Mouse (Mus musculus) spleen, adult 2 months (tissue): ENCODE results near the gene Plxdc1. TPM values are rescaled to one million over a fixed set of nuclear protein-coding genes. Genes with fewer than 3 reads are reported as not detected.
"Not testable (repeated sequence)": the region's sequence is repeated elsewhere in the genome, so short reads cannot be mapped to it uniquely, and the experiment has no call there.

Experiments
- DNase-seq, 2 experiments: peaks; one replicate each; pipeline versions ENCODE4 v3.0.0 to v3.0.0-alpha.2; 2012 to 2021; ENCODE audit warnings: low spot score in 2 of 2, low read depth in 1 of 2
- H3K27ac ChIP-seq: fragments of 200-500 bp; 2 replicates; pipeline ENCODE4 v1.5.1; 2012; ENCODE audit warnings: low read length, inconsistent platforms; ENCODE audit not compliant: insufficient read depth
- H3K27me3 ChIP-seq: fragments of 200-500 bp; 2 replicates; pipeline ENCODE4 v1.6.1; 2012; ENCODE audit warnings: mild to moderate bottlenecking, moderate library complexity, low read length, inconsistent platforms; ENCODE audit not compliant: control insufficient read depth, insufficient read depth
- H3K36me3 ChIP-seq: fragments of 200-500 bp; 2 replicates; pipeline ENCODE4 v1.6.1; 2012; ENCODE audit warnings: mild to moderate bottlenecking, low read length, inconsistent platforms; ENCODE audit not compliant: control insufficient read depth, insufficient read depth
- H3K4me1 ChIP-seq: fragments of 200-500 bp; 2 replicates; pipeline ENCODE4 v1.6.1; 2011; ENCODE audit warnings: inconsistent platforms; ENCODE audit not compliant: control insufficient read depth, insufficient read depth, insufficient read length
- H3K4me3 ChIP-seq: fragments of 200-500 bp; 2 replicates; pipeline ENCODE4 v1.5.1; 2011; ENCODE audit warnings: mild to moderate bottlenecking, inconsistent platforms; ENCODE audit not compliant: insufficient read depth, insufficient read length; ENCODE audit errors: extremely low read depth
- CTCF ChIP-seq: fragments of 200-500 bp; IDR thresholded peaks from 2 replicates; pipeline ENCODE4 v1.5.1; 2011; ENCODE audit warnings: mild to moderate bottlenecking, inconsistent platforms; ENCODE audit not compliant: insufficient read depth, insufficient read length, insufficient replicate concordance; ENCODE audit errors: extremely low read depth
- POLR2A ChIP-seq: fragments of 200-500 bp; IDR thresholded peaks from 2 replicates; pipeline ENCODE4 v1.6.1; 2011; ENCODE audit warnings: low read depth, low read length, inconsistent platforms
- WGBS: fragments of 180-500 bp; shearing (Covaris S2); methylation state at CpG from one replicate; pipeline ENCODE4 v1.1.7; 2018; 5-methylcytosine and 5-hydroxymethylcytosine counted together
- polyA plus RNA-seq: library from polyadenylated mRNA; depleted of rRNA; stranded (reverse); fragments of >200 nt; gene quantifications from 2 replicates; pipeline ENCODE4 v1.2.3, GENCODE M21; 2012

Gene Plxdc1
- polyA plus RNA-seq, 1 experiment = 9.7 TPM

GRCm38 (mm10) chr11:97953179-97953938, 32.9 kb downstream of the Plxdc1 start:
- Histone ChIP-seq H3K27me3 (no peaks in the 10 kb centered on the region), H3K4me1 (peaks cover 5% of the 10 kb centered on the region; the same call in 1 of the 2 replicates), H3K36me3 (no peaks in the 10 kb centered on the region), H3K27ac (no peak overlapping the region), H3K4me3 (no peak overlapping the region)
- DNase-seq = no peak
- TF ChIP-seq CTCF = no peak
- no peak for TF ChIP-seq POLR2A
- WGBS = 77% methylated on average over 16 of the region's 16 CpGs

- DNase-seq = no peak
- WGBS = 86% methylated on average over 1 of the region's 1 CpGs
- no peak overlapping the region for H3K4me3 ChIP-seq
- TF ChIP-seq POLR2A (no peak), CTCF (no peak)
- H3K27ac ChIP-seq = no peak overlapping the region
- H3K36me3 ChIP-seq = no peaks in the 10 kb centered on the region
- peaks cover 5% of the 10 kb centered on the region; the same call in 1 of the 2 replicates for H3K4me1 ChIP-seq
- H3K27me3 ChIP-seq = no peaks in the 10 kb centered on the region
These were observed 33.8 kb downstream of the Plxdc1 start for GRCm38 (mm10) chr11:97952367-97953006.

DNA sequence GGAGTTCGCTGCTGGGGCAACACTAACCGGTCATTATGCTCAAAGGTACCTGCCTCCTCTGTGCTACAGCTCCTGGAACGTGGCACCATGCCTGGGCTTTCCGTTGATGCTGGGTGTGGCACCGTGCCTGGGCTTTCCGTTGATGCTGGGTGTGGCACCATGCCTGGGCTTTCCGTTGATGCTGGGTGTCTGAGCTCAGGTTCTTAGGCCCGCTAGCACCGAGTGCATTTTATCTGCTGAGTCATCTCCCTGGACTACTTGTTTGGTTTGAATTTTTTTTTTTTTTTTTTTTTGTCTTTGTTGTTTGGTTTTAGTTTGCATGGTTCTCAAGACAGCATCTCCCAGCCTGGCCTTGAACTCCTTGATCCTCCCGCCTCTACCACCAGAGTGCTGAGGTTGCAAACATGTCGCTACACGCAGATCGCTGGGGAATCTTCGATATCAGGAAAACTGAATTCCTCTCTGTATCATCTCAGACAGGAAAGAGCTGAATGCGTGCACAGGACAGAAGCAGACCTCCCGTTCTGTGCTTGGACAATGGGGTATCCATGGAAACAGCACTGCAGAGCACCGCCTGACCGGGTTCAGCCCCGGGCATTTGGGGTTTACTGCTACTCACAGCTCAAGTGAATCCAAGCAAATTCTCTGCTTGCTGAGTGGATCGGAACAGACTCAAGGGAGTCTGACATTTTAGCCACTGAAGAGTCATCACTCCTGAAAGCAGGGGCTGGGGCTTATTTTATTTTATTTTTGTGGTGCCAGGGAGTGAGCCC, 36.4 kb downstream of the Plxdc1 start:
- TF ChIP-seq POLR2A (no peak), CTCF (no peak)
- no peaks in the 10 kb centered on the region for H3K36me3 ChIP-seq

DNA sequence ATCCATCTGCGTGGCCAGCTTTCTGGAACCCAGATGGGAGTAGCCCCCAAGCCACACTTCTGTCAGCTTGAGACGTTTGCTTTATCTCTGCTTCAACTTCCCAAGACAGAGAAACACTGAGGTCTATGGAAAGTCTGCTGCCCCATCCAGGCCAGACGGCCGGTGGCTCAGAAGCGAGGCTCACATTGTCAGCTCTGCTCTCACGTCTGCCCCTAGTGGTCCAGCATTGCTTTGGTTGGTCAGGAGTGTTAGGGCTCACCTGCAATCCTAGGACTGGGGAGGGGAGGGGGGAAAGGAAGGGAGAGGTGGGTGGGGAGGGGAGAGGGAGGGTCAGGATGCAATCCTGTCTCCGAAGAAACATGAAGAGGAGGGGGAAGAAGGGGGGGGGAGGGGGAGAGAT, 38.8 kb downstream of the Plxdc1 start:
- Histone ChIP-seq H3K27ac (no peak overlapping the region), H3K27me3 (no peaks in the 10 kb centered on the region), H3K4me3 (no peak overlapping the region), H3K36me3 (no peaks in the 10 kb centered on the region), H3K4me1 (peaks cover 3% of the 10 kb centered on the region; the same call in 1 of the 2 replicates)
- TF ChIP-seq POLR2A (no peak), CTCF (peak; percentile 56; the same call in 1 of the 2 replicates)
- 30% methylated on average over 7 of the region's 7 CpGs for WGBS
- peak; percentile 15 to 47 for DNase-seq

More for the DNA sequence above, 36.4 kb downstream of the Plxdc1 start:
- Histone ChIP-seq H3K27ac (no peak overlapping the region), H3K4me1 (peaks cover 8% of the 10 kb centered on the region; the same call in 1 of the 2 replicates), H3K4me3 (no peak overlapping the region), H3K27me3 (no peaks in the 10 kb centered on the region)
- WGBS = 73% methylated on average over 20 of the region's 20 CpGs
- DNase-seq = no peak

GRCm38 (mm10) chr11:97945738-97946289, 40.4 kb downstream of the Plxdc1 start:
- not testable (repeated sequence) for H3K27ac ChIP-seq, H3K36me3 ChIP-seq, H3K4me1 ChIP-seq, H3K27me3 ChIP-seq, H3K4me3 ChIP-seq
- WGBS = 67% methylated on average over 7 of the region's 7 CpGs
- DNase-seq = peak in 1 of 2 experiments; percentile 37

DNA sequence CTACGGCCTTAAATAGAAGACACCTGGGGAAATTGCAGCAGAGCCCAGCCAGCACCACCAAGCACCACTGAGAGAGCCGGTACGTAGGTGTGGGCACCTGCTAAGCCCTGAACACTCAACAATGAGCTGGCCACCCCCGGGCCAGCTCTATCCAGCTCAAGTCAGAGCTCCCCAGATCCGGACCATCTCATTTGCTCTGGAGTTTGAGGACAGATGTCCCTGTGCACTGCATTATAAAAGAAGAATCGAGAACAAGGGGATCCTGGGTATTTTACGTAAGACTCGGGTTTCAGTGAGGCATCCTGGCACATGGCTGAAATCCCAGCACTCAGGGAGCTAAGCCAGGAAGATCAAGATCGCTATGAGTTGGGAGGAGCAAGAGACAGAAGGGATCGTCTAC, 41.2 kb downstream of the Plxdc1 start:
- H3K4me1 ChIP-seq = peaks cover 7% of the 10 kb centered on the region; the same call in 1 of the 2 replicates
- WGBS = 96% methylated on average over 10 of the region's 10 CpGs
- H3K4me3 ChIP-seq = no peak overlapping the region
- no peak overlapping the region for H3K27ac ChIP-seq
- DNase-seq = no peak
- no peaks in the 10 kb centered on the region for H3K36me3 ChIP-seq
- TF ChIP-seq CTCF (no peak), POLR2A (no peak)
- no peaks in the 10 kb centered on the region for H3K27me3 ChIP-seq
